Mouse (Mus musculus) thymus, adult 2 months (tissue): ENCODE results near the gene Tmem40.

Experiments used
- CTCF ChIP-seq: fragments of 200-500 bp; IDR thresholded peaks from 2 replicates; pipeline ENCODE4 v1.5.1; 2012; ENCODE audit warnings: mild to moderate bottlenecking, control low read depth, low read length, moderate library complexity, borderline replicate concordance; ENCODE audit not compliant: control insufficient read depth, poor library complexity, insufficient read depth; ENCODE audit errors: extremely low read depth
- POLR2A ChIP-seq: fragments of 200-500 bp; IDR thresholded peaks from 2 replicates; pipeline ENCODE4 v1.6.1; 2012; ENCODE audit warnings: mild to moderate bottlenecking, low read length, control low read depth, moderate library complexity; ENCODE audit not compliant: control insufficient read depth, poor library complexity, insufficient read depth; ENCODE audit errors: extremely low read depth

- TF ChIP-seq POLR2A, result peak; percentile 32; the same call in 1 of the 2 replicates
- peak; percentile 17; the same call in 1 of the 2 replicates for TF ChIP-seq CTCF
Measured at GRCm38 (mm10) chr6:115792691-115793215, 30.5 kb upstream of the Tmem40 start.
